Mouse (Mus musculus) fibroblast of lung, adult 2 months (primary cell): ENCODE measurements around the gene Pdgfb.
A peak's percentile ranks its signal among the peaks of the same experiment; 100 is the strongest.

Experiments
- DNase-seq: peaks from one replicate; pipeline ENCODE4 v3.0.0-alpha.2; 2011; ENCODE audit warnings: low read depth

Pdgfb gene

GRCm38 (mm10) chr15:80009421-80010181 is 5.2 kb downstream of the Pdgfb start:
- DNase-seq, result no peak

- no peak for DNase-seq
Observed at GRCm38 (mm10) chr15:80008461-80008860, 6.3 kb downstream of the Pdgfb start.

GRCm38 (mm10) chr15:80006156-80006555 is 8.6 kb downstream of the Pdgfb start:
- no peak for DNase-seq

GRCm38 (mm10) chr15:80005436-80005835 is 9.3 kb downstream of the Pdgfb start:
- no peak for DNase-seq

- DNase-seq, result no peak
Observed at GRCm38 (mm10) chr15:80004644-80005340, 10.0 kb downstream of the Pdgfb start.

DNA sequence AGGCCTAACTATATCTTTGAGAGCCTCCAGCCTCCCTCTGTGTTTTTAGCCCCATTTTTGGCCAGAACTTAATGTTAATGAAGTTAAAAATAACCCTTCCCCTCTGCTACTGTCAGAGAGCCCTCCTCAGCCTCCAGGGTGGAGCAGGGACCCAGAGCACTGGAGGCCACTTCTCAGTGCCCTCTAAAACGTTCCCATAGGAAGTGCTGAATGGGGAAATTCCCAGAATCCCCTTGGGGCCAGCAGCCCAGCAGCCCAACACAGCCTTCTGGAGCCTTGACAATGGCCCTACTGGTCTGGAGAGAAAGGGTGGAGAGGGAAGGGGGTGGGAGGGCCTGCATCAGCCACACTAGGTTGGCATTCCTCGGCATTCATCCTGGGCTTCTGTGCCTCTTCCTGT is 11.2 kb downstream of the Pdgfb start:
- no peak for DNase-seq

- no peak for DNase-seq
Observed at GRCm38 (mm10) chr15:80001601-80002000, 13.2 kb downstream of the Pdgfb start.

DNA sequence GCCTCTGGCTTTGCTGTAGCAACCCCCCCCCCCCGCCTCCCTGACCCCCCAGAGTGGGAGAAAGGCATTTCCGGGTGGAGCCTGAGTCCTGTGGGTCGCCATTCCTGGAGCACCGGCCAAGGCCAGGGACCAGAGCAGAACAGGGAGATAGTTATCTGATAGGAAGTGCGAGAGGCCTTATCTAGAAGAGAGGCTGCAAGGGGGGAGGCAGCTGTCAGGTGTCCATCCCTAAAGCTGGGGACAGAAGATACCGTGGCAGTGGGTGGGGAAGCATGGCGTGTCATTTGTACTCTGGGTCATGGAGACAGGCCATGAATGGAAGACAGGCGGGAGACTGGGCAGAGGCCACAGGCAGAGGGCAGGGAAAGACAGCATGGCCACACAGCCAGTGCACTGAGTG is 14.1 kb downstream of the Pdgfb start:
- no peak for DNase-seq

- DNase-seq, result no peak
Observed at GRCm38 (mm10) chr15:79997988-79998387, 16.8 kb downstream of the Pdgfb start.

DNA sequence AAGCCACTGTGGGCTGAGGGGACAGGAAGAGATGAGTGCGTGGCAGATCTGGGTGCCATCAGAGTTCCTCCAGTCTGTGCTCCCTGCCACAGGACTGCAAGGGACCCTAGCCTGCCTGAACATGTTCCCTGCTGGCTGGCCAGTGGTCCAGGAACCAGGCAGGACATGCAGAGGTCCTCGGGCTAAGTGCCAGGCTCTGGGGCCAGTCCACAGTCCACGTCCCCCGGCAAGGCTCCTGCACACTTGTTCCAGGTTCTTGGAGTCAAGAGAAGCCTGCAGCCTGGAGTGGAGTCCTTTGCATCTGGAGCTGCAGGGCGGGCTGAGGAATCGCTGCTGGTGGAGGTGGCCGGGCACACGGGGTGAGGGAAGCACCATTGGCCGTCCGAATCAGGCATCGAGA is 18.0 kb downstream of the Pdgfb start:
- DNase-seq, result no peak

GRCm38 (mm10) chr15:79995552-79995951 is 19.2 kb downstream of the Pdgfb start:
- no peak for DNase-seq

GRCm38 (mm10) chr15:79994566-79994965 is 20.2 kb downstream of the Pdgfb start:
- no peak for DNase-seq

GRCm38 (mm10) chr15:79986182-79986581 is 28.6 kb downstream of the Pdgfb start:
- no peak for DNase-seq

GRCm38 (mm10) chr15:79985471-79985870 is 29.3 kb downstream of the Pdgfb start:
- no peak for DNase-seq

DNA sequence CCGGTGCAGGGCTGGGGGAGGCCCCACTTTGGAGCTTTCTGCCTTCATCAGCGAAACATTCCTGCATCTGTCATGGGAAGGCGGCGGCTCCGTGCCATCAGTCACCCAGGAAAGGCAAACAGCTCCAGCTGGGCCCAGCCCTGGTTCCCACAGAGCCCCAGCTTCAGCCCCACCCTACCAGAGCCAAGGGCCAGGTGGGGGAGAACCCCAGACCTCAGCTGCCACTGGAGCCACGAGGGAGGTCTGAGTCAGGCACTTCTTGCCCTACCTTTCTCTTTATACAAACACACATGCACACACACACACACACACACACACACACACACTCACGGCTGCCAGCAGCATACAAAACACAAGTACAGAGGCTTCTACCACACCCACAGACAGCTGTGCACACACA is 30.6 kb downstream of the Pdgfb start:
- DNase-seq, result no peak

- peak; percentile 34 for DNase-seq
Observed at GRCm38 (mm10) chr15:79980716-79981115, 34.1 kb downstream of the Pdgfb start.

DNA sequence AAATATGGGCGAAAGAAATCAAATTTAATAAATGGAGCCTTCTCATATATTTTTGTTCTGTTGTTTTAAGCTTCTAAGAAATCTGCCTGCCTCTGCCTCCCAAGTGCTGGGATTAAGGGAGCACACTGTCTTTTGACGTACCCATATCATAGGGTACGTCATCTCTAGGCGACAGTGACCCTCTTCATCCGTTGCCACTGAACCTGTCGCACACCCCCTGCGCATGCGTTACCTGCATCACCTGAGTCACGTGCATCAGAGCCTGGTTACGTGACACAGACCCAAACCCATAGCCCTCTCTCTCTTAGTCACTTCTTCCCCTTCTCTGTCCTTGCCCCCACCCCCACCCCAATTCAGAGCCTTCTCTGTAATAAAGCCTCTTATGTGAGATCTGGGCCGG is 42.6 kb downstream of the Pdgfb start:
- no peak for DNase-seq

GRCm38 (mm10) chr15:79970940-79971339 is 43.8 kb downstream of the Pdgfb start, which contains the start of gene Cbx7:
Cbx7 (minus strand) TSS chr15:79971119.
- no peak for DNase-seq

DNA sequence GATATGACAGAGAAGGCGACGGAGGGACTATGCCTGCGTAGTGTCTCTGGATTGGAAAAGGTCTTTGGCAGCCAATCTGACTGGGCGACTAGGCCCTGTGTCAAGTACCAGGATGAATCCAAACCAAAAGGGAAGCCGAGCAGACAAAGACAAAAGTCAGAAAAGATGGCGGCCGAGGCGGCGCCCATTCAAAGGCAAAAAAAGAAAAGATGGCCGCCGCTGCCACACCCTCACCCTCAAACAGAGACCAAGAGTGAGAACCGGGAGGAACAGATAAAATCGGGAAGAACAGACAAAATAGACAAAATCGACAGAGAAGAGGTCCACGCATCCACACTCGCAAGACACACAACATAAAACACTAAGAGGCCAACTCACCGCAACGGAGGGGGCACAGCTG is 44.3 kb downstream of the Pdgfb start:
- DNase-seq, result no peak

GRCm38 (mm10) chr15:79967346-79967745 is 47.4 kb downstream of the Pdgfb start:
- DNase-seq, result no peak

- no peak for DNase-seq
Observed at GRCm38 (mm10) chr15:79964376-79964775, 50.4 kb downstream of the Pdgfb start.

- DNase-seq, result no peak
Observed at GRCm38 (mm10) chr15:79962661-79963060, 52.1 kb downstream of the Pdgfb start.

DNA sequence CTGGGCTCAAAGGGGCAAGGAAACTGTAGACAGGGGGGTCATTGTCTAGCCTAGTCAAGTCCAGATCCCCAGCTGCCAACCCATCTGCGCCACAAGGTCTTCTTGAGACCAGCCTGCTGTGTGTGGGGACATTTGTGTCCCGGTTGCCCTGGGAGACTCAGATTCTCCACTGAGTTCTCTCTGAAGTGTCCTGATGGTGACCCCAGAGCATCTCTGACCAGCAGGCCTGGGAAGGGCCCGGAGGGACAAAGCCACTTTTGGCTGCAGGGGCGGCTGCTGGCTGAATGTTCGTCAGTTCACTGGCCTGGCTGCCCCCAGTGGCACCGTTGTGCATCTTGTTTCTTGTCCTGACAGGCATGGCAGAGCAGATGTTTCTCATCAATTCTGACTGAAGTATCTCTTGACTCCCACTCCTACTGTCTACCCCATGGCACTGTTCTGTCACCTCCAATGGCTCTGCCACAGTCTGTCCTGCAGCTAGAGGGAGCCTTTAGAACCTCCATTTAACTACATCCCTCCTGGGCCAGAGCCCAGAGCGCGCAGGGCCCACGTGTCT is 53.3 kb downstream of the Pdgfb start:
- no peak for DNase-seq
